Mouse (Mus musculus) lung, embryonic 15.5 days (tissue): ENCODE results near the gene Plekha5. TPM values are rescaled to one million over a fixed set of nuclear protein-coding genes. Genes with fewer than 3 reads are reported as not detected.
A peak's percentile ranks its signal among the peaks of the same experiment; 100 is the strongest.

ENCODE experiments used
- ATAC-seq: fragments of 200-750 bp; cut with Nextera tagmentation; 2 replicates; pipeline ENCODE4 v1.8.0; 2017; ENCODE audit warnings: moderate number of reproducible peaks, borderline replicate concordance; ENCODE audit not compliant: low FRiP score, low TSS enrichment; ENCODE audit errors: extremely low read depth
- H3K27ac ChIP-seq: fragments of 300-500 bp; sonication (generic); 2 replicates; pipeline ENCODE4 v1.5.1; 2015; ENCODE audit warnings: moderate library complexity, mild to moderate bottlenecking, inconsistent platforms
- H3K27me3 ChIP-seq: fragments of 300-500 bp; sonication (generic); 2 replicates; pipeline ENCODE4 v1.6.1; 2015; ENCODE audit warnings: inconsistent platforms
- H3K36me3 ChIP-seq: fragments of 300-500 bp; sonication (generic); 2 replicates; pipeline ENCODE4 v1.6.1; 2015; ENCODE audit warnings: inconsistent platforms
- H3K4me1 ChIP-seq: fragments of 300-500 bp; sonication (generic); 2 replicates; pipeline ENCODE4 v1.6.1; 2015; ENCODE audit warnings: inconsistent platforms
- H3K4me2 ChIP-seq: fragments of 300-500 bp; sonication (generic); 2 replicates; pipeline ENCODE4 v1.6.1; 2015; ENCODE audit warnings: inconsistent platforms, mild to moderate bottlenecking, moderate library complexity
- H3K4me3 ChIP-seq: fragments of 300-500 bp; sonication (generic); 2 replicates; pipeline ENCODE4 v1.5.1; 2015; ENCODE audit warnings: mild to moderate bottlenecking, inconsistent platforms
- H3K9ac ChIP-seq: fragments of 300-500 bp; sonication (generic); 2 replicates; pipeline ENCODE4 v1.6.1; 2015; ENCODE audit warnings: inconsistent platforms
- H3K9me3 ChIP-seq: fragments of 300-500 bp; sonication (generic); 2 replicates; pipeline ENCODE4 v1.6.1; 2016; ENCODE audit warnings: inconsistent platforms
- WGBS: fragments of 180-500 bp; shearing (Covaris S2); methylation state at CpG from one replicate; pipeline ENCODE4 v1.1.7; 2015; 5-methylcytosine and 5-hydroxymethylcytosine counted together
- polyA plus RNA-seq: library from polyadenylated mRNA; unstranded; fragments of >200 nt; fragmentation: Nextera tagmentation; extraction: Ambion mirVana; gene quantifications from 2 replicates; pipeline ENCODE4 v1.2.1, GENCODE M21; 2015

Plekha5 gene
- polyA plus RNA-seq, 1 experiment from 2014 or later: 36.6 TPM

- no peak for ATAC-seq
- H3K27me3 ChIP-seq: no peaks in the 10 kb centered on the region
- H3K27ac ChIP-seq: no peak overlapping the region
- no peak overlapping the region for H3K4me2 ChIP-seq
- H3K9ac ChIP-seq: no peak overlapping the region
- no peak overlapping the region for H3K4me3 ChIP-seq
- whole genome bisulfite sequencing: 85% methylated on average over 5 of the region's 5 CpGs
- peaks cover 38% of the 10 kb centered on the region for H3K4me1 ChIP-seq
- no peaks in the 10 kb centered on the region for H3K9me3 ChIP-seq
- no peaks in the 10 kb centered on the region for H3K36me3 ChIP-seq
Measured at GRCm38 (mm10) chr6:140478943-140479342, 55.1 kb downstream of the Plekha5 start.

DNA sequence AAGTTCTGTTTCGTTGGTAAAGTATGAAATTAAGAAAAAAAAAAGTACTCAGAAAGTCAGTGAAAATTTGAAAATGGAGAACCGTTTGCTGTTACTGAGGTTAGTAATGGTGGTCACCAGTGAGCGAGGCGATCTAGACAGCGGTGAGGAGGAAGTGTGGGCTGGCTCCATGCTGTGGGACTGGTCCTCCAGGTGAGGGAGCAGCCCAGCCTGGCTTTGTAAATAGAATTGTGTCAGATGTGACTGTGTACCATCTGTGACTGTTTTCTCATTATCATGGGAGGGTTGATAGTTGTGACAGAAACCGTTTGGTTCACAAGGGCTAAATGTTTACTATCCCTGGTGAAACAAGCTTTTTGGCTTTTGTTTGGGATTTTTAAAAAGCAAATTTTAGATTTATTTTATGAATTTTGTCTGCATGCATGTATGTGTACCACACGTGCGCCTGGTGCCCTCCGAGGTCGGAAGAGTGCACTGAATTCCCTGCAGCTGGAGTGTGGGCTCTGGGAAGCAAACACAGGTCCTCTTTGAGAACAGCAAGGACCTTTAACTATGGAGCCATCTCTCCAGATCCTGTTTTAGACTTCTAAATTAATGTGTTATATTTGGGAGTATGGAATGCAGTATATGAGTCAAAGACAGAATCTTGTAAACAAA lies 56.7 kb downstream of the Plekha5 start:
- H3K4me3 ChIP-seq: no peak overlapping the region
- no peak overlapping the region for H3K4me2 ChIP-seq
- H3K9me3 ChIP-seq: no peaks in the 10 kb centered on the region
- peaks cover 45% of the 10 kb centered on the region for H3K4me1 ChIP-seq
- H3K9ac ChIP-seq: no peak overlapping the region
- H3K27me3 ChIP-seq: no peaks in the 10 kb centered on the region
- no peak overlapping the region for H3K27ac ChIP-seq
- ATAC-seq: no peak
- WGBS: 79% methylated on average over 10 of the region's 10 CpGs
- no peaks in the 10 kb centered on the region for H3K36me3 ChIP-seq

GRCm38 (mm10) chr6:140481701-140482460 lies 58.0 kb downstream of the Plekha5 start:
- Histone ChIP-seq H3K27ac (peak overlapping the region; percentile 31; the same call in 1 of the 2 replicates), H3K4me3 (no peak overlapping the region), H3K9me3 (no peaks in the 10 kb centered on the region), H3K9ac (no peak overlapping the region), H3K4me1 (peaks cover 51% of the 10 kb centered on the region), H3K27me3 (no peaks in the 10 kb centered on the region), H3K36me3 (no peaks in the 10 kb centered on the region), H3K4me2 (no peak overlapping the region)
- no peak for ATAC-seq
- 37% methylated on average over 7 of the region's 7 CpGs for WGBS

DNA sequence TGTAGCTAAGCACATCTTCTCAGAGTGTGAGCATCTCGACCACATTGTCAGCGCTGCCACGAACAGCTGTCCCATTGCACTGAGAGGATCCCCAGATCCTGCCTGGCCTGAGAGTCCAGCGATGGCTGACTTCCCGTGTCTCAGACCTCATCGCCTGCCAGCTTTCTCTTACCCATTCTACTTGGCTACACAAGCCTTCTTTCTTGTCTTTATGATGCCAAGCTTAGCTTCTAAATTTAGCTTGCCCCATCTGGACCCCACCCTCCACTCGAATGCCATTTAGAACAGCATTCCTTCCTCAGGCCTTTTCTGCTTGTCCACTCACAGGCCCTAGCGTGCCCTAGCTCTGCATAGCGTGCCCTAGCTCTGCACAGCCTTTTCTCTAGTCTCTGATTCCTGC lies 60.3 kb downstream of the Plekha5 start:
- H3K9me3 ChIP-seq: no peaks in the 10 kb centered on the region
- 34% methylated on average over 9 of the region's 9 CpGs for WGBS
- no peak overlapping the region for H3K9ac ChIP-seq
- ATAC-seq: peak; percentile 70
- peaks cover 46% of the 10 kb centered on the region for H3K4me1 ChIP-seq
- no peak overlapping the region for H3K4me2 ChIP-seq
- no peak overlapping the region for H3K4me3 ChIP-seq
- peak overlapping the region; percentile 74 for H3K27ac ChIP-seq
- H3K36me3 ChIP-seq: no peaks in the 10 kb centered on the region
- H3K27me3 ChIP-seq: no peaks in the 10 kb centered on the region

DNA sequence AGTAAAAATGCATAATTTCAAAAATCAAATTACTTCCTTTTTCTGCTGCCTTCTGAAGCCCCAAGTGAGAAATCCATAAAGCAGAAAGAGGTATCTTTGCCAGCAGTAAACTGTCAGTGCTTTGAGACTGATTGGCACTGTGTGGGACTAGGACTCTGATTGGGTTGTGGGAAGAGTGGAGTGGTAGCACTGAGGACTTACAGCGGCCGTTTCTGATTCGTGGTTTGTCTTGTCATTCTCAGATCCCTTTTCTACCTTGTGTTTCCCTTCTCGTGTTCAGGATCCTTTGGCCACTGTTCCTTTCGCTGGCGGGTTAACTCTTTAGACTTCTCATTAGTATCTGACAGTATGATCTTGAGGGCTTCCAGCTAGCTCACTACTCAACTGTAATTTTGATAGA lies 61.8 kb downstream of the Plekha5 start:
- Histone ChIP-seq H3K27ac (no peak overlapping the region), H3K9ac (no peak overlapping the region), H3K4me3 (no peak overlapping the region), H3K27me3 (no peaks in the 10 kb centered on the region), H3K4me1 (peaks cover 49% of the 10 kb centered on the region), H3K9me3 (no peaks in the 10 kb centered on the region), H3K36me3 (no peaks in the 10 kb centered on the region), H3K4me2 (no peak overlapping the region)
- ATAC-seq: no peak
- WGBS: 75% methylated on average over 6 of the region's 6 CpGs

DNA sequence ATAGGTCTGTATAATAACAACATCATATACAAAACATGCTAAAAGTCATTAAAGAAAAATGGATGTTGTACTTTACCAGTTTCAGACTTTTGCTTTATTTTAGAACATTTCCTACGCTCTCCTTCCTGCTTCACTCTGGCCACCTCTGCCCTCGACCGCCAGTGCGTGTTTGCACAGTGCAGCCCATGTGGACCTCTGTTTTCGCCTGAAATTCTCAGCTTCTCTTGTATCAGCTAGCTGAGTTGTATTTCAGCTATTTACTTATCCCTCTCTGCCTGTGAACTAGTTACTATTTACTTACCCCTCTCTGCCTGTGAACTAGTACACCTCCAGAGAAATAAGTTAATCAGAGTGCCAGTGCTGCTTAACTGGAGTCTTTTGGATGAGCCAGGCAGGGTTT lies 62.8 kb downstream of the Plekha5 start:
- no peaks in the 10 kb centered on the region for H3K9me3 ChIP-seq
- no peak overlapping the region for H3K9ac ChIP-seq
- H3K27ac ChIP-seq: peak overlapping the region; percentile 3; the same call in 1 of the 2 replicates
- no peak overlapping the region for H3K4me3 ChIP-seq
- H3K4me1 ChIP-seq: peaks cover 48% of the 10 kb centered on the region
- no peaks in the 10 kb centered on the region for H3K27me3 ChIP-seq
- no peak for ATAC-seq
- WGBS: 60% methylated on average over 5 of the region's 5 CpGs
- no peaks in the 10 kb centered on the region for H3K36me3 ChIP-seq
- H3K4me2 ChIP-seq: no peak overlapping the region

- Histone ChIP-seq H3K27me3 (no peaks in the 10 kb centered on the region), H3K9ac (no peak overlapping the region), H3K4me1 (peaks cover 50% of the 10 kb centered on the region), H3K4me3 (no peak overlapping the region), H3K36me3 (no peaks in the 10 kb centered on the region), H3K9me3 (no peaks in the 10 kb centered on the region), H3K4me2 (no peak overlapping the region), H3K27ac (no peak overlapping the region)
- 39% methylated on average over 6 of the region's 6 CpGs for WGBS
- ATAC-seq: peak; percentile 56; the same call in 1 of the 2 replicates
Measured at GRCm38 (mm10) chr6:140487489-140487888, 63.6 kb downstream of the Plekha5 start.

GRCm38 (mm10) chr6:140488673-140489072 lies 64.8 kb downstream of the Plekha5 start:
- 81% methylated on average over 3 of the region's 3 CpGs for WGBS
- H3K4me1 ChIP-seq: peaks cover 45% of the 10 kb centered on the region
- no peak for ATAC-seq
- no peaks in the 10 kb centered on the region for H3K9me3 ChIP-seq
- no peak overlapping the region for H3K9ac ChIP-seq
- no peaks in the 10 kb centered on the region for H3K27me3 ChIP-seq
- no peak overlapping the region for H3K27ac ChIP-seq
- no peak overlapping the region for H3K4me3 ChIP-seq
- H3K4me2 ChIP-seq: no peak overlapping the region
- no peaks in the 10 kb centered on the region for H3K36me3 ChIP-seq

- peaks cover 37% of the 10 kb centered on the region for H3K4me1 ChIP-seq
- ATAC-seq: no peak
- H3K36me3 ChIP-seq: no peaks in the 10 kb centered on the region
- no peak overlapping the region for H3K4me3 ChIP-seq
- H3K9ac ChIP-seq: no peak overlapping the region
- H3K9me3 ChIP-seq: no peaks in the 10 kb centered on the region
- no peak overlapping the region for H3K4me2 ChIP-seq
- H3K27me3 ChIP-seq: no peaks in the 10 kb centered on the region
- no peak overlapping the region for H3K27ac ChIP-seq
Measured at GRCm38 (mm10) chr6:140489570-140489969, 65.7 kb downstream of the Plekha5 start.

DNA sequence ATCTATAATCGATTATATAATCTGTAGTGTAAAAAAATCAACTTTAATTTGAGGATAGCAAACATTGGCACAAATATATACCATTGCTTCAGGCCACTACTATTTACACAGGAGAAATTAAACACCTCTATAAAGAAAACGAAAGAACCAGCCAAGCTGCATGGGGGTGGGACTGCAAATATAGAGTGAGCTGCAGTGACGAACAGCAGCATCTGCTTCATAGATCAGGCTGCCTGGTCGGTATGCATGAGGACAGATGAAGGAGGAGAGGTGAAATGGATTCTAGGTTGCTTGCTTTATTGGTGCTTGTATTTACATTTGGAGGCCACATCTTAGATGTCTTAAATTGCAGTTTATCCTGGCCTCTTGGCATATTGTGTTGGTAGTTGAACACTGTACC lies 66.4 kb downstream of the Plekha5 start:
- Histone ChIP-seq H3K36me3 (no peaks in the 10 kb centered on the region), H3K27ac (no peak overlapping the region), H3K4me2 (no peak overlapping the region), H3K4me1 (peaks cover 37% of the 10 kb centered on the region), H3K9ac (no peak overlapping the region), H3K9me3 (no peaks in the 10 kb centered on the region), H3K27me3 (no peaks in the 10 kb centered on the region), H3K4me3 (no peak overlapping the region)
- 51% methylated on average over 4 of the region's 4 CpGs for WGBS
- no peak for ATAC-seq

- Histone ChIP-seq H3K27ac (peak overlapping the region; percentile 5; the same call in 1 of the 2 replicates), H3K4me3 (no peak overlapping the region), H3K27me3 (no peaks in the 10 kb centered on the region), H3K9ac (no peak overlapping the region), H3K36me3 (no peaks in the 10 kb centered on the region), H3K9me3 (no peaks in the 10 kb centered on the region), H3K4me1 (peaks cover 31% of the 10 kb centered on the region), H3K4me2 (peak overlapping the region; percentile 11; the same call in 1 of the 2 replicates)
- 61% methylated on average over 18 of the region's 18 CpGs for WGBS
- ATAC-seq: no peak
Measured at GRCm38 (mm10) chr6:140490921-140491537, 67.2 kb downstream of the Plekha5 start.

- H3K4me3 ChIP-seq: no peak overlapping the region
- H3K4me1 ChIP-seq: peaks cover 29% of the 10 kb centered on the region
- no peak overlapping the region for H3K4me2 ChIP-seq
- H3K9me3 ChIP-seq: no peaks in the 10 kb centered on the region
- H3K9ac ChIP-seq: no peak overlapping the region
- no peak overlapping the region for H3K27ac ChIP-seq
- WGBS: 49% methylated on average over 6 of the region's 6 CpGs
- ATAC-seq: no peak
- no peaks in the 10 kb centered on the region for H3K36me3 ChIP-seq
- no peaks in the 10 kb centered on the region for H3K27me3 ChIP-seq
Measured at GRCm38 (mm10) chr6:140492043-140492442, 68.2 kb downstream of the Plekha5 start.
